Mouse (Mus musculus) kidney, embryonic 15.5 days (tissue): ENCODE results near the gene Cdc5l. TPM values are rescaled to one million over a fixed set of nuclear protein-coding genes. Genes with fewer than 3 reads are reported as not detected.

Experiments
- ATAC-seq: fragments of 200-750 bp; cut with Nextera tagmentation; replicated peaks from 2 replicates; pipeline ENCODE4 v1.8.0; 2017; ENCODE audit warnings: moderate TSS enrichment; ENCODE audit not compliant: low FRiP score
- H3K27ac ChIP-seq: fragments of 300-500 bp; sonication (generic); 2 replicates; pipeline ENCODE4 v1.5.1; 2015; ENCODE audit warnings: mild to moderate bottlenecking, inconsistent platforms
- H3K27me3 ChIP-seq: fragments of 300-500 bp; sonication (generic); 2 replicates; pipeline ENCODE4 v1.6.1; 2015; ENCODE audit warnings: inconsistent platforms
- H3K36me3 ChIP-seq: fragments of 300-500 bp; sonication (generic); 2 replicates; pipeline ENCODE4 v1.6.1; 2015; ENCODE audit warnings: inconsistent platforms
- H3K4me1 ChIP-seq: fragments of 300-500 bp; sonication (generic); 2 replicates; pipeline ENCODE4 v1.6.1; 2015; ENCODE audit warnings: inconsistent platforms
- H3K4me2 ChIP-seq: fragments of 300-500 bp; sonication (generic); 2 replicates; pipeline ENCODE4 v1.6.1; 2015; ENCODE audit warnings: moderate library complexity, mild to moderate bottlenecking, inconsistent platforms
- H3K4me3 ChIP-seq: fragments of 300-500 bp; sonication (generic); replicated peaks from 2 replicates; pipeline ENCODE4 v1.5.1; 2015; ENCODE audit warnings: mild to moderate bottlenecking, inconsistent platforms
- H3K9ac ChIP-seq: fragments of 300-500 bp; sonication (generic); 2 replicates; pipeline ENCODE4 v1.6.1; 2015; ENCODE audit warnings: mild to moderate bottlenecking, inconsistent platforms
- H3K9me3 ChIP-seq: fragments of 300-500 bp; sonication (generic); replicated peaks from 2 replicates; pipeline ENCODE4 v1.6.1; 2016; ENCODE audit warnings: inconsistent platforms
- WGBS: fragments of 180-500 bp; shearing (Covaris S2); methylation state at CpG from one replicate; pipeline ENCODE4 v1.1.7; 2015; ENCODE audit warnings: mixed read lengths; 5-methylcytosine and 5-hydroxymethylcytosine counted together
- polyA plus RNA-seq: library from polyadenylated mRNA; unstranded; fragments of >200 nt; fragmentation: Nextera tagmentation; extraction: Ambion mirVana; gene quantifications from 2 replicates; pipeline ENCODE4 v1.2.1, GENCODE M21; 2015

Gene Cdc5l
- polyA plus RNA-seq, 1 experiment from 2014 or later: 67.0 TPM

DNA sequence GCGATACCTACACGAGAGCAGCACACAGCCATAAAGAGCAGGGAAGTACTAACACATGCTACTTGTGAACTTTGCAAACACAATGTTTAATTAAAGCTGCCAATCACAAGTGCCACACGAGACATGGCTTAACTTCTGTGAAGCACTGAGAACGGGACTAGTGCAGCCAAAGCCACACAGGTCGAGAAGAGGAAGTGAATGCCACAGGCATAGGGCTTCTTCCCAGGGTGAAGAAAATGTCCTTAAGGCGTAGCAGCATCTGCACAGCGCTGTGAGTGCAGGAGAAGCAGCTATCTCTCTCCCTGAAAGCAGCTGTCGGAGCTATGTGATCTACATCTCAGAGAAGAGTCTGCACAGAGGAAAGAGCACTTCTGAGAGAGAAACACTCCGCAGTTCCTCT is 38.9 kb downstream of the Cdc5l start:
- H3K9me3 ChIP-seq: no peaks in the 10 kb centered on the region
- no peaks in the 10 kb centered on the region for H3K4me1 ChIP-seq
- no peak overlapping the region for H3K4me2 ChIP-seq
- no peak overlapping the region for H3K4me3 ChIP-seq
- no peak for ATAC-seq
- 62% methylated on average over 9 of the region's 9 CpGs for WGBS
- H3K36me3 ChIP-seq: peaks cover 64% of the 10 kb centered on the region
- no peaks in the 10 kb centered on the region for H3K27me3 ChIP-seq
- H3K27ac ChIP-seq: no peak overlapping the region
- H3K9ac ChIP-seq: no peak overlapping the region

GRCm38 (mm10) chr17:45393765-45394164 is 39.8 kb downstream of the Cdc5l start:
- 72% methylated on average over 3 of the region's 3 CpGs for WGBS
- no peaks in the 10 kb centered on the region for H3K9me3 ChIP-seq

GRCm38 (mm10) chr17:45389896-45390295 is 43.6 kb downstream of the Cdc5l start:
- no peak overlapping the region for H3K4me3 ChIP-seq
- WGBS: 99% methylated on average over 5 of the region's 5 CpGs
- no peak overlapping the region for H3K4me2 ChIP-seq
- H3K27me3 ChIP-seq: no peaks in the 10 kb centered on the region
- ATAC-seq: no peak
- H3K4me1 ChIP-seq: no peaks in the 10 kb centered on the region
- peaks cover 83% of the 10 kb centered on the region for H3K36me3 ChIP-seq
- no peak overlapping the region for H3K9ac ChIP-seq
- H3K27ac ChIP-seq: no peak overlapping the region
- no peaks in the 10 kb centered on the region for H3K9me3 ChIP-seq

More at GRCm38 (mm10) chr17:45393765-45394164, 39.8 kb downstream of the Cdc5l start:
- no peak overlapping the region for H3K4me3 ChIP-seq
- H3K27me3 ChIP-seq: no peaks in the 10 kb centered on the region
- ATAC-seq: no peak
- peaks cover 67% of the 10 kb centered on the region for H3K36me3 ChIP-seq
- H3K9ac ChIP-seq: no peak overlapping the region
- H3K4me1 ChIP-seq: no peaks in the 10 kb centered on the region
- H3K27ac ChIP-seq: no peak overlapping the region
- H3K4me2 ChIP-seq: no peak overlapping the region

GRCm38 (mm10) chr17:45386986-45387385 is 46.6 kb downstream of the Cdc5l start:
- Histone ChIP-seq H3K36me3 (peaks cover 58% of the 10 kb centered on the region), H3K4me1 (no peaks in the 10 kb centered on the region), H3K27ac (no peak overlapping the region), H3K9ac (no peak overlapping the region), H3K4me2 (no peak overlapping the region), H3K27me3 (no peaks in the 10 kb centered on the region), H3K9me3 (no peaks in the 10 kb centered on the region), H3K4me3 (no peak overlapping the region)
- 84% methylated on average over 7 of the region's 7 CpGs for WGBS
- ATAC-seq: no peak

GRCm38 (mm10) chr17:45383305-45383704 is 50.2 kb downstream of the Cdc5l start:
- Histone ChIP-seq H3K27me3 (no peaks in the 10 kb centered on the region), H3K4me2 (no peak overlapping the region), H3K4me3 (no peak overlapping the region), H3K9ac (no peak overlapping the region), H3K9me3 (no peaks in the 10 kb centered on the region), H3K36me3 (peaks cover 24% of the 10 kb centered on the region), H3K4me1 (no peaks in the 10 kb centered on the region), H3K27ac (no peak overlapping the region)
- ATAC-seq: no peak
- WGBS: 71% methylated on average over 3 of the region's 3 CpGs

- no peak for ATAC-seq
- 88% methylated on average over 9 of the region's 9 CpGs for WGBS
- H3K4me3 ChIP-seq: no peak overlapping the region
- H3K36me3 ChIP-seq: no peaks in the 10 kb centered on the region
- no peak overlapping the region for H3K9ac ChIP-seq
- H3K27ac ChIP-seq: no peak overlapping the region
- H3K4me2 ChIP-seq: no peak overlapping the region
- no peaks in the 10 kb centered on the region; the same call in 1 of the 2 replicates for H3K4me1 ChIP-seq
- peaks cover 7% of the 10 kb centered on the region for H3K27me3 ChIP-seq
- H3K9me3 ChIP-seq: no peaks in the 10 kb centered on the region
Observed at GRCm38 (mm10) chr17:45379271-45379784, 54.2 kb downstream of the Cdc5l start.

- H3K4me1 ChIP-seq: peaks cover 2% of the 10 kb centered on the region
- WGBS: 32% methylated on average over 5 of the region's 5 CpGs
- no peak overlapping the region for H3K4me3 ChIP-seq
- no peak overlapping the region for H3K9ac ChIP-seq
- no peak overlapping the region for H3K4me2 ChIP-seq
- H3K36me3 ChIP-seq: no peaks in the 10 kb centered on the region
- H3K27me3 ChIP-seq: peaks cover 14% of the 10 kb centered on the region
- H3K27ac ChIP-seq: no peak overlapping the region
- no peaks in the 10 kb centered on the region for H3K9me3 ChIP-seq
- no peak for ATAC-seq
Observed at GRCm38 (mm10) chr17:45377323-45377722, 56.2 kb downstream of the Cdc5l start.

- no peak overlapping the region for H3K9ac ChIP-seq
- H3K4me3 ChIP-seq: no peak overlapping the region
- 27% methylated on average over 13 of the region's 13 CpGs for WGBS
- H3K4me1 ChIP-seq: peaks cover 2% of the 10 kb centered on the region
- peak; percentile 80; the same call in 1 of the 2 replicates for ATAC-seq
- H3K36me3 ChIP-seq: no peaks in the 10 kb centered on the region
- no peak overlapping the region for H3K27ac ChIP-seq
- H3K27me3 ChIP-seq: peaks cover 27% of the 10 kb centered on the region
- H3K9me3 ChIP-seq: no peaks in the 10 kb centered on the region
- H3K4me2 ChIP-seq: peak overlapping the region; percentile 46
Observed at GRCm38 (mm10) chr17:45373987-45374608, 59.4 kb downstream of the Cdc5l start.

- peaks cover 31% of the 10 kb centered on the region for H3K27me3 ChIP-seq
- no peaks in the 10 kb centered on the region for H3K9me3 ChIP-seq
- no peaks in the 10 kb centered on the region for H3K36me3 ChIP-seq
- H3K4me1 ChIP-seq: peaks cover 2% of the 10 kb centered on the region; the same call in 1 of the 2 replicates
- H3K4me2 ChIP-seq: no peak overlapping the region
- H3K27ac ChIP-seq: no peak overlapping the region
- H3K4me3 ChIP-seq: no peak overlapping the region
- H3K9ac ChIP-seq: no peak overlapping the region
- 55% methylated on average over 9 of the region's 9 CpGs for WGBS
- ATAC-seq: no peak
Observed at GRCm38 (mm10) chr17:45371042-45371441, 62.5 kb downstream of the Cdc5l start.

DNA sequence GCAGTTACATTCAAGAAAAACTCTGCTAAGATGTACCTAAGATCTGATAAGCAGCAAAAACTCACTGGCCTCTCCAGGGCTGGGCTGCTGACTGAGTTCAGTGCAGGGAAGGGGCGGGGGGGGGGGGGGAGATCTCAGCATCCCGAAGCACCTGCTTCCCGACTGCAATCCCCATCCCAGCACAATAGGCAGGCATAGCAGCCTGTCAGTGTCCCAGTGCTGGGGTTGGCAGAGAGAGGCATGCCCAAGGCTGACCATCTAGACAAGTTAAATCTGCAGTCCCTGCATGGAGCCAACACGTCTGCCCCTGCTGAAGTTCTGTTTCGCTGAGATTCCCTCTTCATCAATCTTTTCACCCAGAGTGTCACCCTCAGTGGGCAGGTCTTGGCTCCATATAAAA is 63.0 kb downstream of the Cdc5l start:
- Histone ChIP-seq H3K9me3 (no peaks in the 10 kb centered on the region), H3K4me2 (no peak overlapping the region), H3K9ac (no peak overlapping the region), H3K27me3 (peaks cover 31% of the 10 kb centered on the region), H3K36me3 (no peaks in the 10 kb centered on the region), H3K4me3 (no peak overlapping the region), H3K27ac (no peak overlapping the region), H3K4me1 (peaks cover 2% of the 10 kb centered on the region; the same call in 1 of the 2 replicates)
- ATAC-seq: no peak
- WGBS: 35% methylated on average over 4 of the region's 5 CpGs

DNA sequence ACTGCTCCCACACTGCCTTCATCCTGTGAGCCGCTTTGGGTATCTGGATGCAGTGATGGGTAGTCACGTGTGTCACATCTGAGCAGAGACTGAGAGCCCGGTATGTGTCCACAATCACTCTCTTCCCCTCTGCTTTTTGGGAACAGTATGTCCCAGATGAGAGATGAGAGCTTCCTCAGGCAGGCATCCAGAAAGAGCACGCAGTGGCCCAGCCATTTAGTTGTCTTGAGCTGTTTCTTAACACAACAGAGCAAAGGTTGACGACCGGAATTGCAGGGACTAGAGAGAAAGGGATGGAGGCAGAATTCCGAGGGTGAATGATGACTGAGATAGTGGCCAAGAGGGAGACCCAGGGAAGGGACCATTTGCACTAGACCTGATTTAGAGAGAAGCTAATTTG is 68.7 kb downstream of the Cdc5l start:
- Histone ChIP-seq H3K27me3 (peaks cover 30% of the 10 kb centered on the region), H3K9ac (no peak overlapping the region), H3K4me3 (no peak overlapping the region), H3K9me3 (no peaks in the 10 kb centered on the region), H3K36me3 (no peaks in the 10 kb centered on the region), H3K4me2 (no peak overlapping the region), H3K27ac (no peak overlapping the region), H3K4me1 (0 out of 2 replicates have a peak, but pooled peaks cover 2% of the 10 kb centered on the region)
- 44% methylated on average over 7 of the region's 7 CpGs for WGBS
- ATAC-seq: no peak

- H3K4me3 ChIP-seq: no peak overlapping the region
- H3K27ac ChIP-seq: no peak overlapping the region
- 90% methylated on average over 3 of the region's 3 CpGs for WGBS
- H3K4me2 ChIP-seq: no peak overlapping the region
- H3K27me3 ChIP-seq: peaks cover 36% of the 10 kb centered on the region
- H3K4me1 ChIP-seq: peaks cover 37% of the 10 kb centered on the region
- H3K9ac ChIP-seq: no peak overlapping the region
- H3K36me3 ChIP-seq: no peaks in the 10 kb centered on the region
- no peak for ATAC-seq
- H3K9me3 ChIP-seq: no peaks in the 10 kb centered on the region
Observed at GRCm38 (mm10) chr17:45360950-45361349, 72.6 kb downstream of the Cdc5l start.

DNA sequence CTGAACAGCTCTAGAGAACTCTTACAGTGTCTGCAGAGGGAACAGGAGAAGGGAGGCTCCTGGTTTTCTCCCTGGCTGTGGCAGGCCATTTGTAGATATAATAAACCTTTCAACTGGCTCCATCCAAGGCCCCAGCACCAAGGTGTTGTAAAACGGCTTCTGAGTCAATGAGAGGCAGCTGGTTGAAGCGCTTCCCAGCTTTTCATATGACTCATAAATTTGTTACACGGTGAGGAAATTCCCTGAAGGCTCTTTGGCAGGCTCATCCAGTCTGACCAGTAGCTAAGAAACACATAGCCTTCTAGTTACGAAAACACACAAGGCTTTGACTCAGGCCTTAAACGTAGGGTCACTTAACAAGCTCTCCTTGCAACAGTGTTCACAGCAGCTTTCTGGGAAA is 74.1 kb downstream of the Cdc5l start:
- peaks cover 37% of the 10 kb centered on the region for H3K4me1 ChIP-seq
- no peaks in the 10 kb centered on the region for H3K9me3 ChIP-seq
- WGBS: 18% methylated on average over 5 of the region's 5 CpGs
- H3K36me3 ChIP-seq: no peaks in the 10 kb centered on the region
- H3K4me2 ChIP-seq: no peak overlapping the region
- H3K27me3 ChIP-seq: peaks cover 33% of the 10 kb centered on the region
- H3K4me3 ChIP-seq: no peak overlapping the region
- no peak overlapping the region for H3K9ac ChIP-seq
- no peak for ATAC-seq
- H3K27ac ChIP-seq: 0 out of 2 replicates have a peak overlapping the region, but pooled peaks have one; percentile 7
